Mouse (Mus musculus) cerebellum, adult 2 months (tissue): Measurements from ENCODE around the gene Cdc37. TPM values are rescaled to one million over a fixed set of nuclear protein-coding genes. Genes with fewer than 3 reads are reported as not detected.
A peak's percentile ranks its signal among the peaks of the same experiment; 100 is the strongest.

Experiments used
- DNase-seq, 2 experiments: peaks; one replicate each; pipeline ENCODE4 v3.0.0; 2021
- H3K27ac ChIP-seq: fragments of 200-500 bp; 2 replicates; pipeline ENCODE4 v1.5.1; 2012; ENCODE audit warnings: low read length, control low read depth, inconsistent platforms; ENCODE audit not compliant: insufficient read depth
- H3K27me3 ChIP-seq: fragments of 200-500 bp; 2 replicates; pipeline ENCODE4 v1.6.1; 2012; ENCODE audit warnings: inconsistent platforms, mild to moderate bottlenecking, low read length, moderate library complexity; ENCODE audit not compliant: control insufficient read depth, insufficient read depth
- H3K4me1 ChIP-seq: fragments of 200-500 bp; 2 replicates; pipeline ENCODE4 v1.6.1; 2011; ENCODE audit warnings: low read length; ENCODE audit not compliant: control insufficient read depth, insufficient read depth
- H3K4me3 ChIP-seq: fragments of 200-500 bp; replicated peaks from 2 replicates; pipeline ENCODE3; 2011; ENCODE audit warnings: mild to moderate bottlenecking, low read depth, low read length, control low read depth; ENCODE audit not compliant: insufficient read depth
- CTCF ChIP-seq: fragments of 200-500 bp; IDR thresholded peaks from 2 replicates; pipeline ENCODE4 v1.5.1; 2011; ENCODE audit warnings: low read depth, mild to moderate bottlenecking, control low read depth, low read length, moderate library complexity, borderline replicate concordance; ENCODE audit not compliant: insufficient read depth
- POLR2A ChIP-seq: fragments of 200-500 bp; IDR thresholded peaks from 2 replicates; pipeline ENCODE4 v1.6.1; 2011; ENCODE audit warnings: low read length, control low read depth, borderline replicate concordance; ENCODE audit not compliant: insufficient read depth
- WGBS: fragments of 180-500 bp; shearing (Covaris S2); methylation state at CpG from one replicate; pipeline ENCODE4 v1.1.7; 2018; 5-methylcytosine and 5-hydroxymethylcytosine counted together
- polyA plus RNA-seq: library from polyadenylated mRNA; depleted of rRNA; stranded (reverse); fragments of >200 nt; gene quantifications from 2 replicates; pipeline ENCODE4 v1.2.3, GENCODE M21; 2012

Gene Cdc37
- polyA plus RNA-seq, 1 experiment, result 202 TPM

DNA sequence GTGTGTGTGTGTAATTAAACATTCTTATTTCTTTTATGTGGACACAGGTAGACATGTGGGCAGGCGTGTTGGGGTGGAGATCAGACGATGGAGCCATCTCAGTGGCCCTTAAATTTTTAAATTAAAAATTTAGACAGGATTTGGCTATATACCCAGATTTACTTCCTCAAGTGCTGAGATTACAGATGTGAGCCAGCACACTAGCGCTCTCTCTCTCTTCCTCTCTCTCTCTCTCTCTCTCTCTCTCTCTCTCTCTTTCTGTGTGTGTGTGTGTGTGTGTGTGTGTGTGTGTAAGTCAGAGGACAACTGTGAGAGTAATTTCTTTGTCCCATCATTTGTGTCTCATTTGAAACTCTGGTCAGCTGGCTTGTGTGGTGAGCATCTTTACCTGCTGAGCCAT is 40.9 kb upstream of the Cdc37 start:
- WGBS, result 78% methylated on average over 3 of the region's 3 CpGs
- DNase-seq, result no peak
- H3K27me3 ChIP-seq, result no peaks in the 10 kb centered on the region

DNA sequence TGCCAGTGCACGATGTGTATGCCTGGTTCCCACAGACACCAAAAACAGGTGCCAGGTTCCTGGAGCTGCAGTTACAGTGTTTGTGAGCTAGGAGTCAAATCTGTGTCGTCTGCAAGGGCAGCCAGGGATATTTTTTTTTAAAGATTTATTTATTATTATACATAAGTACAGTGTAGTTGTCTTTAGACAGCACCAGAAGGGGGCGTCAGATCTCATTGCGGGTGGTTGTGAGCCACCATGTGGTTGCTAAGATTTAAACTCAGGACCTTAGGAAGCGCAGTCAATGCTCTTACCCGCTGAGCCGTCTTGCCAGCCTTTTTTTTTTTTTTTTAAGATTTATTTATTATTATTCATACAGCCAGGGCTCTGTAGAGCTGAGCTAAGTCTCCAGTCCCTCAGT is 40.1 kb upstream of the Cdc37 start:
- 37% methylated on average over 7 of the region's 7 CpGs for WGBS
- H3K4me3 ChIP-seq, result no peak overlapping the region
- no peak for DNase-seq
- H3K27me3 ChIP-seq, result no peaks in the 10 kb centered on the region
- H3K4me1 ChIP-seq, result peaks cover 10% of the 10 kb centered on the region
- no peak overlapping the region for H3K27ac ChIP-seq
- TF ChIP-seq POLR2A, result no peak
- no peak for TF ChIP-seq CTCF

More for the DNA sequence above, 40.9 kb upstream of the Cdc37 start:
- Histone ChIP-seq H3K4me3 (no peak overlapping the region), H3K4me1 (peaks cover 3% of the 10 kb centered on the region; the same call in 1 of the 2 replicates), H3K27ac (no peak overlapping the region)
- TF ChIP-seq CTCF (no peak), POLR2A (no peak)

DNA sequence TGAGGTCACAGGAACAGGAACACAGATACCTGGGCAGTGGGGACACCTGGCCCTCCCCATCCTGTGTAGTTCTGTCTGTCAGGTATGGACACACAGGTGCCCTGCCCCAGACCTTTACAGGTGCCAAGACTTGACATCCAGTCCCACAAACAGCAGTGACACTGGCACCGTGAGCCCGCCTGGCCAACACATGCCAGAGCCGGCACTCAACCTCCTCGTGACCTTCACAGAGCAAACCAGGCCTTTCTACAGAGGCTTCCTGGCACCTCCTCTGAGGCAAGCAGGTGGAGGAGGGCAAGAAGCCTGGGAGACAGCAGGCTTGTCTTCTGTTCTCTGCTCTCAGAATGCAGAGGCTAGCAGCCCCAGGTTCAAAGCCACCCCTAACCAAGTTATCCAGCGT is 35.7 kb upstream of the Cdc37 start:
- H3K27ac ChIP-seq, result no peak overlapping the region
- DNase-seq, result no peak
- peaks cover 17% of the 10 kb centered on the region for H3K4me1 ChIP-seq
- H3K27me3 ChIP-seq, result no peaks in the 10 kb centered on the region
- WGBS, result 67% methylated on average over 5 of the region's 5 CpGs
- H3K4me3 ChIP-seq, result no peak overlapping the region
- no peak for TF ChIP-seq POLR2A
- TF ChIP-seq CTCF, result no peak

DNA sequence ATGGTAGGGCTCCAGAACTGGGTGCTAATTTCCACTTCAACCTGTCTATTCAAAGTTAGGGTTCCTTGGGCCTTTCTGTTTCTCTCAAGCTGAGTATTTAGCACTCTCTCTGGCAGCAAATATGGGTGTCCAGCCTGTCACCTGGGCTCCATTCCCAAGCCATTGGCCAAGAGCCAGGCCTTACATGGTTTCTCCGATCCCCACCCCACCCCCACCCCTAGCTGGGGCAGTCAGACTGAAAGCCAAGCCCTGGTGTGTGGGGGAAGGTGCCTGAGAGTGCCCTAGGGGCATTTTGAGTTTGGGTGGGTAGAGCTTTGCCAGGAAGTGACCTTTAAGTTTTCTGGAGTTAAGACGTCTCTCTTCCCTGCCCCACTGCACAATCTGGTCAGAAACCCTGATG is 35.0 kb upstream of the Cdc37 start:
- Histone ChIP-seq H3K4me3 (no peak overlapping the region), H3K27ac (no peak overlapping the region), H3K4me1 (peaks cover 17% of the 10 kb centered on the region), H3K27me3 (no peaks in the 10 kb centered on the region)
- WGBS, result 6% methylated on average over 2 of the region's 2 CpGs
- TF ChIP-seq POLR2A (no peak), CTCF (no peak)
- DNase-seq, result peak; percentile 69 to 77

DNA sequence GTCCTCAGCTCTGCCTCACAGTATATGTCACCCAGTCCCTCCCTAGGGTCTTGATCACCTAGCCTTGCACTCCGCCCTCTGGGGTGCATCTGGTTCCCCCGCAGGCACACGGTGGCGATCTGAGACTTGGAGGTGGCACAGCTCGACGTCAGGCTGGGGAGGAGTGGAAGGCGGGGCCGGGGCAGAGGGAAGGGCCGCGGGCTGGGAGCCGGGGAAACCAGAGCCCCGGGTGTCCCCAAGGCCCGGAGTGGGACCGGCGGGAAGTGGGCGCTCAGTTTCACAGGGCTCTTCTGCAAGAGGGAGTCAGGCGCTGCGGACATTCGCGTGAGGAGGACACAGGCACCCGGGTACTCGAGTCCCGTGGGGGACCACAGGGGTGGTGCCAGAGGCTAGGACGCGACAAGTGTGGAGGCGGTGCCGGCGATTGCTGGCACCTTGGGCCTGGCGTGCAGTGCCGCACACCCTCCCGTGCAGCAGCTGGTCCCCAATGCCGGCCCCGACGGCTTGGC is 34.2 kb upstream of the Cdc37 start:
- Histone ChIP-seq H3K4me3 (peak overlapping the region; percentile 24), H3K27ac (no peak overlapping the region), H3K4me1 (peaks cover 17% of the 10 kb centered on the region), H3K27me3 (no peaks in the 10 kb centered on the region)
- 8% methylated on average over 34 of the region's 34 CpGs for WGBS
- DNase-seq, result no peak
- TF ChIP-seq POLR2A (no peak), CTCF (0 out of 2 replicates have a peak, but pooled peaks have one; percentile 14)

DNA sequence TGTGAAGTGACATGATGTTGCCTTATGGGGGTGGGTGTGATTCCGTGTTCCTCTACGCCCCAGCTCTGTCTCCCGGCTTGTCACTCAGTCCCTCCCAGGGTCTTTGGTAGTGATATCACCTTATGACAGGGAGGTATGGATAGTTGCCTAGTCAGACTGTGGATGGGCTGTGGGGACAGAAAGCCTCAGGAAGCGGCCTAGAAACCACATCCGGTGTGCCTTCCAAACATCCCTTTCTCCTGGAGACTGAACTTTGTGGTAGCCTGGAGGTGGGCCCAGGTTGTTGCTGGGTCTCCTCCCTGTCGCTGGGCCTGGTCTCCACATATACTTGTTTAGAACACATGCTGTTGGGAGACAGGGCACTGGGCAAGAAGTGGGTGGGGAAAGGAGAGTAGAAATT is 33.6 kb upstream of the Cdc37 start:
- TF ChIP-seq POLR2A (no peak), CTCF (no peak)
- Histone ChIP-seq H3K4me1 (peaks cover 17% of the 10 kb centered on the region), H3K27ac (no peak overlapping the region), H3K4me3 (no peak overlapping the region), H3K27me3 (no peaks in the 10 kb centered on the region)
- no peak for DNase-seq
- whole genome bisulfite sequencing, result 91% methylated on average over 6 of the region's 6 CpGs

DNA sequence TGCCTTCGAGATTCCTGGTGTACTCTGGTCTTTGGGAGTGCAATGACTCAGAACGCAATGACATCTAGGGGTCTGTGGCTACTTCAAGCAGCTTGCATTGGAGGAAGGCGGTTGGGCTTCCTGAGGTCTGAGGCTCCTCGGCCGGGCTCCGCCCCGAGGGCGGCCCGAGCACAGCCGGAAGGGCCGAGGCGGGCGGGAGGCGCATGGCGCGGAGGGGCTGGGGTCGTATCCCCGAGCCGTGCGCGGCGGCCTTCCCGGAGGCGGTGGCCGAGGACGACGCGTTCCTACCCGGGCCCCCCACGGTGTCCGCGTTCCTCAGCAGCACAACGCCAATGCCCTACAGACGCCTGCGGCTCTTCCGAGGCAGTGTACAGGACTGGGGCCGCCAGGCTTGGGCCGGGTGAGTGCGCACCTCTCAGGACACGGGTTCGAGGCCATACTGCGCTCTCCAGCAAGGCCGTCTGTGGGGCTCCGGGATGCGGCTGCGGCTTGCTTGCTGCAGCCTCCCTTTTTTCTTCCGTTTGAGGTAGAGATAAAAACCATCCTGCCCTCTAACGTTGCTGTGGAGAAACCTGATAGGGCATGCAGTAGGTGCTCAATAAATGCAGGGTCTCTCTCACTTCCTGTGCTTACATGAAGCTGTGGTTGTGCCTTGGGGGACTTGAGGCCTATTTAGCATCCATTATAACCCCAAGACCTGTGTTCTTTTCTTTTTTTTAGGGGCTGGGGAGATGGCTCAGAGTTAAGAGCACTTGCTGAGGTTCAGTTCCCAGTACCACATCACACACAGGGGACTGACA is 31.8 kb upstream of the Cdc37 start:
- H3K4me1 ChIP-seq, result peaks cover 17% of the 10 kb centered on the region
- H3K27me3 ChIP-seq, result no peaks in the 10 kb centered on the region
- WGBS, result 23% methylated on average over 48 of the region's 48 CpGs
- H3K4me3 ChIP-seq, result no peak overlapping the region
- no peak for TF ChIP-seq POLR2A
- no peak for TF ChIP-seq CTCF
- no peak for DNase-seq
- H3K27ac ChIP-seq, result no peak overlapping the region

DNA sequence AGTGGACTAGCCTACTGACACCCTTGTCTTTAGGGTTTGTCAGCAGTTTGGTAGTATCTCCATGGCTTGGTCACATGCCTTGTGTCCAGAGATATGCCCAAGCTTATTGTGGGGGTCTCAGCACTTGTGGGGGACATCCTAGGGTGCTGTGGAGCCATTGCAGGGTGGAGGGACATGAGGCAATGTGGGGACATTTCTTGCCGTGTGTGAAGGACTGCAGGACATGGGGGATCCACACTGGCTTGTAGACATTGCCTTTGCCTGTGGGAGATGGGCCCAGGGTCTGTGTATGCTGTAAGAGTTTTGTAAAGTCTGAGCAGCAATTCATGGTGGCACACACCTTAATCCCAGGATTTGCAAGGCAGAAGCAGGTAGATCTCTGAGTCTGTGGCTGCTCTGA is 31.1 kb upstream of the Cdc37 start:
- no peaks in the 10 kb centered on the region for H3K27me3 ChIP-seq
- TF ChIP-seq CTCF (no peak), POLR2A (no peak)
- 96% methylated on average over 1 of the region's 1 CpGs for WGBS
- DNase-seq, result no peak
- no peak overlapping the region for H3K27ac ChIP-seq
- peaks cover 16% of the 10 kb centered on the region for H3K4me1 ChIP-seq
- no peak overlapping the region for H3K4me3 ChIP-seq
